Mouse (Mus musculus) hindbrain, embryonic 10.5 days (tissue): ENCODE results near the gene Noxo1. TPM values are rescaled to one million over a fixed set of nuclear protein-coding genes. Genes with fewer than 3 reads are reported as not detected.

ENCODE experiments used
- DNase-seq: peaks from one replicate; pipeline ENCODE4 v3.0.0-alpha.2; 2017; ENCODE audit warnings: low spot score
- H3K27ac ChIP-seq: fragments of 300-500 bp; sonication (generic); 2 replicates; pipeline ENCODE4 v1.5.1; 2016; ENCODE audit warnings: mild to moderate bottlenecking, moderate library complexity
- H3K27me3 ChIP-seq: fragments of 300-500 bp; sonication (generic); 2 replicates; pipeline ENCODE4 v1.6.1; 2016; ENCODE audit warnings: mild to moderate bottlenecking; ENCODE audit not compliant: poor library complexity, insufficient read depth, severe bottlenecking
- H3K36me3 ChIP-seq: fragments of 300-500 bp; sonication (generic); 2 replicates; pipeline ENCODE4 v1.6.1; 2016; ENCODE audit warnings: mild to moderate bottlenecking, moderate library complexity
- H3K4me1 ChIP-seq: fragments of 300-500 bp; sonication (generic); replicated peaks from 2 replicates; pipeline ENCODE4 v1.6.1; 2016; ENCODE audit warnings: mild to moderate bottlenecking
- H3K4me3 ChIP-seq: fragments of 300-500 bp; sonication (generic); 2 replicates; pipeline ENCODE4 v1.5.1; 2016; ENCODE audit warnings: mild to moderate bottlenecking, moderate library complexity
- H3K9me3 ChIP-seq: fragments of 300-500 bp; sonication (generic); 2 replicates; pipeline ENCODE4 v1.6.1; 2016; ENCODE audit warnings: mild to moderate bottlenecking, moderate library complexity
- WGBS: fragments of 180-500 bp; shearing (Covaris S2); methylation state at CpG from one replicate; pipeline ENCODE4 v1.1.7; 2016; 5-methylcytosine and 5-hydroxymethylcytosine counted together
- polyA plus RNA-seq: library from polyadenylated mRNA; unstranded; fragments of >200 nt; fragmentation: Nextera tagmentation; extraction: Ambion mirVana; gene quantifications from 2 replicates; pipeline ENCODE4 v1.2.1, GENCODE M21; 2016

Gene Noxo1
- polyA plus RNA-seq, 1 experiment from 2014 or later, result 1.5 TPM

- Histone ChIP-seq H3K9me3 (no peaks in the 10 kb centered on the region), H3K4me3 (no peak within 1 kb of the TSS), H3K4me1 (peaks cover 16% of the 10 kb centered on the region), H3K27ac (no peak within 1 kb of the TSS), H3K27me3 (0 out of 2 replicates have a peak, but pooled peaks cover 5% of the 10 kb centered on the region), H3K36me3 (peaks cover under 1% of the 10 kb centered on the region)
- DNase-seq, result no peak
- 79% methylated on average over 2 of the region's 2 CpGs for WGBS
These were observed 31.6 kb downstream of the Noxo1 start, which contains the start of gene Rpl3l for GRCm38 (mm10) chr17:24727618-24728017. Gene Rpl3l, plus strand, starts transcription at chr17:24727820.

- Histone ChIP-seq H3K27ac (no peak overlapping the region), H3K36me3 (no peaks in the 10 kb centered on the region), H3K27me3 (0 out of 2 replicates have a peak, but pooled peaks cover 5% of the 10 kb centered on the region), H3K4me1 (peaks cover 11% of the 10 kb centered on the region), H3K4me3 (no peak overlapping the region), H3K9me3 (no peaks in the 10 kb centered on the region)
- no peak for DNase-seq
- 73% methylated on average over 17 of the region's 17 CpGs for WGBS
These were observed 32.1 kb downstream of the Noxo1 start for GRCm38 (mm10) chr17:24728184-24728583.

- Histone ChIP-seq H3K27me3 (0 out of 2 replicates have a peak, but pooled peaks cover 13% of the 10 kb centered on the region), H3K27ac (no peak overlapping the region), H3K36me3 (no peaks in the 10 kb centered on the region), H3K9me3 (no peaks in the 10 kb centered on the region), H3K4me1 (peaks cover 4% of the 10 kb centered on the region; the same call in 1 of the 2 replicates), H3K4me3 (no peak overlapping the region)
- WGBS, result 85% methylated on average over 6 of the region's 6 CpGs
- no peak for DNase-seq
These were observed 33.0 kb downstream of the Noxo1 start for GRCm38 (mm10) chr17:24729067-24729466.

- 0 out of 2 replicates have a peak, but pooled peaks cover 14% of the 10 kb centered on the region for H3K27me3 ChIP-seq
- no peak overlapping the region for H3K27ac ChIP-seq
- H3K36me3 ChIP-seq, result no peaks in the 10 kb centered on the region
- H3K4me3 ChIP-seq, result no peak overlapping the region
- no peaks in the 10 kb centered on the region for H3K9me3 ChIP-seq
- WGBS, result 81% methylated on average over 14 of the region's 14 CpGs
- no peak for DNase-seq
- H3K4me1 ChIP-seq, result peaks cover 5% of the 10 kb centered on the region
These were observed 34.8 kb downstream of the Noxo1 start for GRCm38 (mm10) chr17:24730787-24731186.

GRCm38 (mm10) chr17:24732233-24732935 lies 36.4 kb downstream of the Noxo1 start:
- no peak overlapping the region for H3K4me3 ChIP-seq
- WGBS, result 81% methylated on average over 12 of the region's 12 CpGs
- H3K36me3 ChIP-seq, result no peaks in the 10 kb centered on the region
- no peak for DNase-seq
- H3K4me1 ChIP-seq, result peaks cover 19% of the 10 kb centered on the region
- no peaks in the 10 kb centered on the region for H3K9me3 ChIP-seq
- H3K27ac ChIP-seq, result no peak overlapping the region
- 0 out of 2 replicates have a peak, but pooled peaks cover 14% of the 10 kb centered on the region for H3K27me3 ChIP-seq

- no peak overlapping the region for H3K27ac ChIP-seq
- no peaks in the 10 kb centered on the region for H3K9me3 ChIP-seq
- no peak for DNase-seq
- 0 out of 2 replicates have a peak, but pooled peaks cover 10% of the 10 kb centered on the region for H3K27me3 ChIP-seq
- no peaks in the 10 kb centered on the region for H3K36me3 ChIP-seq
- peaks cover 24% of the 10 kb centered on the region for H3K4me1 ChIP-seq
- H3K4me3 ChIP-seq, result no peak overlapping the region
- 90% methylated on average over 21 of the region's 21 CpGs for WGBS
These were observed 37.5 kb downstream of the Noxo1 start for GRCm38 (mm10) chr17:24733434-24734050.

- WGBS, result 81% methylated on average over 1 of the region's 1 CpGs
- no peak for DNase-seq
- H3K4me3 ChIP-seq, result no peak overlapping the region
- no peaks in the 10 kb centered on the region for H3K9me3 ChIP-seq
- 0 out of 2 replicates have a peak, but pooled peaks cover 10% of the 10 kb centered on the region for H3K27me3 ChIP-seq
- peaks cover 24% of the 10 kb centered on the region for H3K4me1 ChIP-seq
- H3K27ac ChIP-seq, result no peak overlapping the region
- H3K36me3 ChIP-seq, result 0 out of 2 replicates have a peak, but pooled peaks cover under 1% of the 10 kb centered on the region
These were observed 38.5 kb downstream of the Noxo1 start for GRCm38 (mm10) chr17:24734513-24734912.

GRCm38 (mm10) chr17:24735446-24735845 lies 39.4 kb downstream of the Noxo1 start:
- H3K27ac ChIP-seq, result no peak overlapping the region
- H3K4me1 ChIP-seq, result peaks cover 24% of the 10 kb centered on the region
- no peak overlapping the region for H3K4me3 ChIP-seq
- H3K27me3 ChIP-seq, result 0 out of 2 replicates have a peak, but pooled peaks cover 10% of the 10 kb centered on the region
- DNase-seq, result no peak
- peaks cover 9% of the 10 kb centered on the region; the same call in 1 of the 2 replicates for H3K36me3 ChIP-seq
- no peaks in the 10 kb centered on the region for H3K9me3 ChIP-seq
- 87% methylated on average over 7 of the region's 7 CpGs for WGBS

GRCm38 (mm10) chr17:24736330-24737051 lies 40.5 kb downstream of the Noxo1 start, which contains the start of gene Msrb1:
Gene Msrb1, plus strand, starts transcription at chr17:24736642.
- H3K4me3 ChIP-seq, result peak within 1 kb of the TSS; percentile 81
- H3K4me1 ChIP-seq, result peaks cover 24% of the 10 kb centered on the region
- H3K9me3 ChIP-seq, result no peaks in the 10 kb centered on the region
- H3K27me3 ChIP-seq, result 0 out of 2 replicates have a peak, but pooled peaks cover 10% of the 10 kb centered on the region
- 2% methylated on average over 29 of the region's 29 CpGs for whole genome bisulfite sequencing
- DNase-seq, result peak; percentile 95
- H3K36me3 ChIP-seq, result peaks cover 9% of the 10 kb centered on the region; the same call in 1 of the 2 replicates
- peak within 1 kb of the TSS; percentile 80 for H3K27ac ChIP-seq

GRCm38 (mm10) chr17:24737135-24737810 lies 41.2 kb downstream of the Noxo1 start:
- WGBS, result 29% methylated on average over 8 of the region's 8 CpGs
- no peak overlapping the region for H3K27ac ChIP-seq
- 0 out of 2 replicates have a peak, but pooled peaks cover 10% of the 10 kb centered on the region for H3K27me3 ChIP-seq
- peak overlapping the region; percentile 81 for H3K4me3 ChIP-seq
- DNase-seq, result no peak
- H3K4me1 ChIP-seq, result peaks cover 24% of the 10 kb centered on the region
- H3K9me3 ChIP-seq, result no peaks in the 10 kb centered on the region
- H3K36me3 ChIP-seq, result peaks cover 17% of the 10 kb centered on the region

- Histone ChIP-seq H3K4me3 (no peak overlapping the region), H3K27ac (no peak overlapping the region), H3K4me1 (peaks cover 24% of the 10 kb centered on the region), H3K9me3 (no peaks in the 10 kb centered on the region), H3K36me3 (peaks cover 23% of the 10 kb centered on the region), H3K27me3 (0 out of 2 replicates have a peak, but pooled peaks cover 9% of the 10 kb centered on the region)
- DNase-seq, result no peak
- 84% methylated on average over 4 of the region's 4 CpGs for WGBS
These were observed 42.2 kb downstream of the Noxo1 start for GRCm38 (mm10) chr17:24738238-24738637.

- Histone ChIP-seq H3K36me3 (peaks cover 23% of the 10 kb centered on the region), H3K4me1 (peaks cover 24% of the 10 kb centered on the region), H3K27me3 (no peaks in the 10 kb centered on the region), H3K27ac (no peak overlapping the region), H3K4me3 (no peak overlapping the region), H3K9me3 (no peaks in the 10 kb centered on the region)
- WGBS, result 83% methylated on average over 8 of the region's 8 CpGs
- no peak for DNase-seq
These were observed 43.9 kb downstream of the Noxo1 start for GRCm38 (mm10) chr17:24739926-24740325.
